Mouse (Mus musculus): ENCODE data around the gene Gtdc1. TPM values are rescaled to one million over a fixed set of nuclear protein-coding genes. Genes with fewer than 3 reads are reported as not detected.
A peak's percentile ranks its signal among the peaks of the same experiment; 100 is the strongest.

The Gtdc1 gene
- total RNA-seq (2015) (20.9 and 24.9 TPM in 2 replicates), total RNA-seq (2017) (21.1 and 23.3 TPM in 2 replicates)

DNA sequence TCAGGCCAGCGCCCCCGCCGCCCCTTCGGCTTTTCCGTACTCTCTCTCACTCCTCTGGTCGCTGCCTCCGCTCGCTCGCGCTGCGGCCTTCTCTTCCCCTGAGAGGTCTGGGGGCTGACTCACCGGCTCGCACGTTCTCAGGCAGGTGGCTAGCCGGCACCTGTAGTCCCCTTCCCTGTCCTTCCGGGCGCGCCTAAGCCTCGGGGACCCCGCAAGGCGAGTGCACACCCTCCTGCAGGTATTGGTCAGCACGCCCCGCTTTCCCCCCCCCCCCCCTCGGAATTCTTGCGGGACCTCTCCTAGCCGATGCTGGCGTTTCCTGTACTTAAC, at the start of gene Gtdc1:
Gtdc1 (minus strand) TSS at position 176 of the 330 bp plus-strand sequence.
- no peak for ATAC-seq (ENCODE audit: poor library complexity, severe bottlenecking)

DNA sequence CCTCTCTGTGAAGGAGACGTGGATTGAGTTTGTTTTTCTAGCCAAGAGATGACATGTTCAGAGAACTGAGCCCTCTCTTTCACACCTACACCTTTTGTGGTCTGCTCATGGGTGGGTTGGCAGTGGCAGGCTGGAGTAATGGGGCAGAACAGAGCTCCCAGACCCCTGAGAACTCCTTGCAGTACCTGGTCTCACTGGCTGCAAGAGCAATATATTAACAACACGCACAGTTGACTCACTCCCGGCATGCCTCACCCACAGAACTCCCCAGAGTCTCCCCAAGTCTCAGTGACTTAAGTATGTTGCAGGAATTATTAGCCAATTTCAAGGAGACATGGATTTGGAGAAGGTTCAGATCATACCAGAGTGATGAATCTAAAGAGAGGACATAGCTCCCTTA, 49.6 kb upstream of the Gtdc1 start:
- no peak for ATAC-seq (ENCODE audit: poor library complexity, severe bottlenecking)

DNA sequence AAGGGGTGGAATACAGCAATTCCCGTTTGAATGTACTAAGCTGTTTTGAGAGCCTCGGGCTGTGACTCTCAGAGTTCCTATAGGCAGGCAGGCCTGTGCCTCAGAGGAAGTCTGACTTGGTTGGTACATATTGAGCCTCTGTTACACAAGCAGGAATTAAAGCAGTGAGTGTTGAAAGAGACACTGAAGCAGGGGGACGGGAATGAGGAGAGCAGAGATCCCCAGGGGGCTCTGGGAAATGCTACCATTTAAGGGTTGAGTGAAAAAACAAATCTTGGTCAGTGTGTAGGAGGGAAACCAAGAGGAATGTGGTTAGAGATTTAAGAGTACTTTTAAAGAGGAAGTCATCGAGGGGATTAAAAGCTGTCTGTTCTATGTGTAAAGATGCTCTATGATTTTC, 49.0 kb upstream of the Gtdc1 start:
- ATAC-seq (ENCODE audit: poor library complexity, severe bottlenecking): peak; percentile 86

DNA sequence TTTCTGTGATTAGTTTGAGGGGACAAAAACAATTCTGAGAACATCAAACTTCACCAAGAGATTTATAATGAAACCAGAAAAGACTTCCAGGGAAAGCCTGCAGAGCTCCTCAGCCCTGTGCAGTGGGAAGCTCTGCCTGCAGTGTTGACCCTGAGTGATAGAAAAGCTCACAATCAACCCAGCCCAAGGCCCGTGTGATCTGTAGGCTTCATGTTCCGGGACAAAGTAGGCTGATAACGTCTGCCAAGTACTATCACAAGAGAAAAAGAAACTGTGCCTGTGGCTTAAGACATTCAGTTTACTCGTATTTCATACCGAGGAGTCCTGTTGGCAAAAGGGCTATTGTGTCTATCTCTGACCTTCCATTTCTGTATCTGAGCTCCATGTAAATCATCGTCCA, 46.4 kb upstream of the Gtdc1 start:
- no peak for ATAC-seq (ENCODE audit: poor library complexity, severe bottlenecking)

DNA sequence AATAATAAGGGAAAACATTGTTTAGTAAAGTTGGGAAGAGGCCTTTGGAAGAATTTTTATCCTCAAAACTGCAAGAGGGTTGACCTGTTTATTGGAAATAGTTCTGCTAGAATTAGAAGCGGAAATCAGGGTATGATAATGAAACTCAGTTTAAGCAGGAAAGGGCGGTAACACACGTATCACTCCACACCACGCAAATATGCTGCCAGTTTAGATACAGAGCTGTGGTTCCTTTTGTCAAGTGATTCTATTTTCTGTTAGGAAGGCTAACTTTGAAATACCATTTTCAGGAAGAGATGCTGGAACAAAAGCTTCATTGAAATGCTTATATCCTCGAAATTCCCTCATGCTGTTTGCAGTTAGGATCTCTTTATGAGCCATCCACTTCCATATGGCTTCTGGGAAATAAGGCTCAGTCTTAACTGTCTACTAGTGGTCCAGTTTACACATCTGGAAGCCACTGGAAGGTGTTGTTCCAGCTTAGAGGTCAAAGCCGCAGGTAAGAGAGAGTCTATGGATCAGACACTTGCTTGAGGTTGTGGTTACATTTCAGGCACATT, 42.7 kb upstream of the Gtdc1 start:
- ATAC-seq (ENCODE audit: poor library complexity, severe bottlenecking): no peak

DNA sequence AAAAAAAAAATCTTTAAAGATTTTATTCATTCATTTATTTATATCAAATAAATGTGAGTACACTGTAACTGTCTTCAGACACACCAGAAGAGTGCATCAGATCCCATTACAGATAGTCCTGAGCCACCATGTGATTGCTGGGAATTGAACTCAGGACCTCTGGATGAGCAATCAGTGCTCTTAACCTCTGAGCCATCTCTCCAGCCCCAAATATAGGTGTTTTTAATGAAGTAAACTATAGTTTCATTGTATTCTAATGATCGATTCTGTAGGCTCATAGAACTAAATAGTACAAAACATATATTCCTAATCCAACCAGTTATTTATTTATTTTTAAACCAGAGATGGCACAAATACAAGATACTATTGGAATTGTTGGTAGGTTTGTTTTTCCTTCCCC, 42.2 kb upstream of the Gtdc1 start:
- no peak for ATAC-seq (ENCODE audit: poor library complexity, severe bottlenecking)

DNA sequence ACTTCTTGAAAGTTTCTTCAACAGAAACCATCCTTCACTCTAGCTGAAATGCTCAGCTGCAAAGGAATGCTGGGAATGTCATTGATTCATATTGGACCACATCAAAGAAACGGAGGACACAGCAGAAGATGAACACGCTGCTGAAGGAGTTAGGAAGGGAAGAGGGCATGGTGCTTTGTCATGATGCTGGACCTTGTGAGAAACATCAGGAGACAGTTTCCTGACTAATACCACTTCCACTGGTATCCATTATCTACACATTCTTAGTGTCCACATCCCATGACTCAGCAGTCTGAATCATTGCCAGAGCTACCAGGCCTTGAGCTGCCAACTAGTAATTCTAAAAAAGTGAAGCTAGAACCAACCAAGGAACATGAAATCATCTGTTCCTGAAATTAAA, 41.8 kb upstream of the Gtdc1 start:
- no peak for ATAC-seq (ENCODE audit: poor library complexity, severe bottlenecking)

DNA sequence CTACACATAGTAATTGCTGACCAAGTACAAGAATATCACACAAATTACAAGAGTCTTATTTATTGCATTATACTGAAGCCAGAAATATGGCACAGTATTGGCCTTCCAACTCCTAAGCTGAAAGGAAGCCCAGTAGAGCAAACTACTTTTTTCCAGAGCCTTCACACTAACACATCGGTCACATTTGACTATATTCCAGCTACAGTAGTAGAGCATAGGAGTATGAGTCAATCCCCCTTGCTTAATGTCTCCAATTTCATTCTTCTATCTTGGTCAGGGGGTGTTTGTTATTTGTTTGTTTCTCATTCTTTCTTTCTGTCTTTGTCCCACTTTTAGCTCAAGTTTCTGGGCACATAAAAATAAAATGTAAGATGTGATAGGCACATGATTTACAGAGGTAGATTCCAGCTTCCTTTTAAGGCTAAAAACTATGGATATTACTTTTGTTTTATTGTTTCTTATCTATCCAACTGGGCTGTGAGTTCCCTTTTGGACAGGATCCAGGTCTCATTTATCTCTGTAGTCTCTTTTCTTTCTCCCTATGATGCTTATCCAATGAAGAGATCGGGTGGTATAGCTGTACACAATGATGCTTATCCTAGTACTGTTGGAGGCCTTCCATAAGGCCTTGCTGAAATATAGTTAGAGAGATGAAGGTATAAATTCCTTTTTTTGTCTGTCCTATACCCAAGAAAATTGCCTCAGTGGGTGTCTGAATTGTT, 38.5 kb upstream of the Gtdc1 start:
- ATAC-seq (ENCODE audit: poor library complexity, severe bottlenecking): no peak

DNA sequence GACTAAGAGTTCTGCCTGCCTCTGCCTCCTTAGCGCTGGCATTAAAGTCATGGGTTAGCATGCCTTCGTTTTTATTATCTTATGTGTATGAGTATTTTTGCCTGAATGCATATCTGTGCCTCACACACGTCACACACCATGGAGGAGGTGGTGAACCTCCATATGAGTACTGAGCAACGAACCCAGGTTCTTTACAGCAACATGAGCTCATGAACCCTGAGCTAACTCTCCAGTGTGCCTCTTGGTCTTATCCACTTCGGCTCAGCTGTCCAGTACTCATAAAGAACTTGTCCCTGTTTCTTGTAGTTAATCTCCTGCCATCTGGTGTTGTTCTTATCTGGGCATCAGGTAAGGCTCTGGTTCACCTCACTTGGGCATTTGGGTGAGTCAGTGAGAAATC, 35.2 kb upstream of the Gtdc1 start:
- no peak for ATAC-seq (ENCODE audit: poor library complexity, severe bottlenecking)

DNA sequence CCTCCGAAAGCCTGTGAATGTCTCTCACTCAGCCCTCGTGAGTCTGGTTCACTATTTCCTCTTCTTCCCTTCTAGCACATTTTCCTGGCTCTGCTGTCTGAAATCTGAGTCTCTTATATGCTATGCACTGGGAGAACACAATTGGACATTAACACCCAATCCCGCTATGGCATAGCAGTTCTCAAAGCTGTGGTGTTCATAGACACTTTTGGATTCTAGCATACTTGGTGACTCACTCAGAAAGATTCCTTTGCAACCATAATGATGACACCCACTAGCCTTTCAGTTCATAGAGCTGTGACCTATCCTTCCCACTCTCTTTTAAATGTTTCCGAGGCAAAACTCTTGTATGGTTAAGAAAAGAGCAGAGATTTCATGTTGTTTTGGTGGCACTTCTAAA, 33.7 kb upstream of the Gtdc1 start:
- no peak for ATAC-seq (ENCODE audit: poor library complexity, severe bottlenecking)

DNA sequence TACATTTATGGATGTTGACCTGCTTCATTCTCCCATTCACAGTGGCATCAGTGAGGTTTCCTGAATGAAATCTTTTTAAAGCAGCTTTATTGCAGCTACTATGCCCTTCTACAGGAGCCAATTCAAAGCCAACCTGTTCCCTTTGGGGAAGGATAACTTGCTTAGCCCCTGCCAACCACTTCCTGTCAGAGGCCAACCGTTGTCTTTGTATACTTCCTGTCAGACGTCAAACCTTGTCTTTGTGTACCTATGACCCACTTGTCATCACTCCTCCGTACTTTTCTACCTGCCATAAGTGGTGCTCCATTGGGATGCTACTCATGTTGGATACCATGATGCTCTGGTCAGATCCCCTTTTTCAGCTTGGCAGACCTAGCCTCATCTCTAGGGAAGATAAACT, 33.1 kb upstream of the Gtdc1 start:
- ATAC-seq (ENCODE audit: poor library complexity, severe bottlenecking): peak; percentile 46

DNA sequence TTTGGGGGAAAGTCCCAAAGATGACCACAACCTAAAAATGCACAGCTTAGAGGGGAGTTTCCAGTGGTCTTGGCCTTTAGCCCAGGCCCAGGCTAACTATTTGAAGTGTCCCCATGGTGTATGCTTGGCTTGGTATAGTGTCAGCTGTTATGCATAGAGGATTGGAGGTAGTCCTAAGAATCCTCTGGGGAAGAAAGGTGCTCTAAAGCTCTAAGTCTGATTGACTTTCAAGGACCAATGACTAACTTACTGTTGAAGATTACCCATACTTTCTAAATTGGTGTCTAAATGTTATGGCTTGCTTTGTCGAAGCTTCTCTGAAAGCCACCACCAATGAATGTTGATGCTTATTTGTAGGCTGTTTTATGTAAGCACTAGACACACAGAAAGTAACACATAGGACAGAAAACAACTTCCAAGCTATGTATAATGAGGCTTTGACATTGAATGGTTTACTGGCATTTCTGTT, 29.9 kb upstream of the Gtdc1 start:
- no peak for ATAC-seq (ENCODE audit: poor library complexity, severe bottlenecking)

DNA sequence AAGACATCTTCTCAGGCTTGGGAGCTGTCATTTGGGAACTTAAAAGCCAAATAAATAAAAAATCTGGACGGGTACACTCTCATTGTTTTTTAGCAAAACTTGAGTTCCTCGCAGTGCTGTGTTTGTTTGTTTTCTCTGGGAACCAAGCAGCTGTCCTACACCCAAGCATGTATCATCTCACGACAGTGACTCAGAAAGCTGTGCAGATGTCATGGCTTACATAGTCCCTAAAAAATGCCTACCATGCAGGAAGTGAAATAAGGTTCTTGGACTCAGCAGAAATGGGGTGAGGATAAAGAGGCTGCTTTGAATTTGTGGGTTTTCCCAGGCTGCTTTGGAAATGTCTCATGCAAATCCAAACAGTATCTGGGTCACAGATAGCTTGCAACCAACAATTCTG, 28.8 kb upstream of the Gtdc1 start:
- ATAC-seq (ENCODE audit: poor library complexity, severe bottlenecking): no peak

DNA sequence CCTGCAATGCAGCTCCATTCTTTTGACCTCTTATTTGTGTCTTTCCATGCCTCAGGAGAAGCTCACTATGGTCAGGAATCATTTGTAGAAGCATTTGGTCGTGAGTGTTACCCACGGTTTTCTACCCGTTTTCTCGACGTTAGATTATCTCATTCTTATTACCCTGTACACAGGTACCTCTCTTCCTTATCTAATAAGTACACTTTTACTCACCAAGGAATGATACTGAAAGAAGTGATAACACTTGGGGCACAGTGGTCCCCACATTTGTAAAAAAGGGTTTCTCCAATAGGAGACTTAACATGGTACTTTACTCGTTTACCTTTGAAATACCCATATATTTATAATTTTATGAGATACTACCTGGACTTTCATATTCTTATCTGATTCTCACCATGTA, 28.0 kb upstream of the Gtdc1 start:
- no peak for ATAC-seq (ENCODE audit: poor library complexity, severe bottlenecking)

DNA sequence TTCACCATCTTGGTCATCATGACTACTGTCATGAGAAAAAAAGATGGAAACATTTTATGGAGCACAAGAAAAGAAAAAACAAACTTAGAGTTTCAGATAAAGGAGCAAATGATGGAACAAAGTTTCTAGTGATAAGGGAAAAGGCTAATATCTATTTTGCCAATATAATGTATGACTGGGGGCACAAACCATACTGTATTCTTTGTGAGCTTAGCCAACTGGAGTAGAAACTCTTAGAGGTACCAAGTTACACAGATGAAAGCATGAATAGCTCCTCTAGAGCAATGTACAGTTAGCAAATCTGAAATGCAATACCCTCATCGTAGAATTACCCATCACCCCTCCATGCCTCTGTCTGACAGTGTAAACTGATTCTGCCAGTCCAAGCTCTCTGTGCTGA, 26.7 kb upstream of the Gtdc1 start:
- no peak for ATAC-seq (ENCODE audit: poor library complexity, severe bottlenecking)

DNA sequence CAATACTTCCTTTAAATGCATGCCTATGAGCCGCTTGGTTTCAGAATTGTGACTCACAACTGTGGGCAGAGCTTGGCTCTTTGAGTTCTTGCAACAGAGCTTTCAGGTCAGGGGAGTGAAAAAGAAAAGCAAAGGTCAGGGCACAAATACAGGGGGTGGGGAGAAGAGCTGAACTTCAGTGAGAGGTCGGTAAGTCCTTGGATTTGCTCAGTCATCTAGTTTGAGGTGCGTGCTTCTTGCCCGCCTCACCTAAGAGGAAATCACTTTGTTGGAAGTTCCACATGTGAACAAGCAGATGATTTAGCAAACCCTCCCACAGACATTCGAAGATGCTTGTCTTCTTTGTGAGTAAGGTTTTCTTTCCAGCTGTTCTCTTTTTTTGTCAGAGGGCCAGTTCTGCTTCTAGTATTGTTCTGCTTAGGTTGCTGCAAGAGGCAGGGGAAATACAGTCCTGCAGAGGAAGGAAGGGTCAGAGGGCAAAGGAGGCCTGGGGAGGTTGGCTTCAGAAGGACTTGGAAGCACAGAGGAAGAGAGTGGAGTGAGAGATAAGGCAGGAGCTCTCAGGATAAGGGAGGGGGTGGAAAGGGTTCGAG, 25.5 kb upstream of the Gtdc1 start:
- peak; percentile 82 for ATAC-seq (ENCODE audit: poor library complexity, severe bottlenecking)

DNA sequence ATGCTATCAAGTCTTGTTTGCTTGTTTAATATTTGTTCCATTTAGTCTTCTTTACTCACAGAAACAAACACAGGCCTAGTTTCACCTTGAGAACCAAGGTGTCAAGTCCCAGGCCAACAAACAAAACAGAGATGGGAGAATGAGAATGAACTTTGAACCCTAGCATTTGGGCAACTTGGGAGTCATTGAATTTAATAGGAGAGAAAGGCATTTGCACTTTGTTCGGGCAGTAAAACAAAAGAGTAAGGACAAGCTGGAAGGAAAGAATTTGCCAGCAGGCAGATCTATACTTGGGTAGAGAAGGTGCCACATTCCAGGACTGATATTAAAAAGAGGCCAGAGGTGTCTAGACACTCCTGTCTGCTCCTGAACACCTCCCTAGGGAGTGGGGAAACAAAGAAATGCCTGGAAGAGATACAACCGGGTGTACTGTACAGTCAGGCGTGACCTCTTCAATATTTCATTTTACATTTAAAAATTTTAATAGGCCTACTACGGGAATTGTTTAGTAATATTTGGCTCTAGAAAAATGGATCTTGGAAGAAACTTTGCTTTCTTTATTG, 24.3 kb upstream of the Gtdc1 start:
- no peak for ATAC-seq (ENCODE audit: poor library complexity, severe bottlenecking)

DNA sequence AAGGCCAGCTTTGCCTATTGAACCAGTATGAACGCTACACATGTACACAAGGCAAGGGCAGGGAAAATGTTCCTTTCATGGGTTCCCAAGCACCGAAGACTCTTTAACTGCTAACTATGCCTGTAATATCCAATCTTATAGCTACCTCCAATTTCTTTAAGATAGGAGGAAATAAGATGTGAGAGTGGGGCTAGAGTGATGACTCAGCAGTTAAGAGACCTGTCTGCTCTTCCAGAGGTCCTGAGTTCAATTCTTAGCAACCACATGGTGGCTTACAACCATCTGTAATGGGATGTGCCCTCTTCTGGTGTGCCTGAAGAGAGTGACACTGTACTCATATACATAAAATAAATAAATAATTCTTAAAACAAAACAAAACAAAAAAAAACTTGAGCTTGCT, 17.2 kb upstream of the Gtdc1 start:
- no peak for ATAC-seq (ENCODE audit: poor library complexity, severe bottlenecking)

DNA sequence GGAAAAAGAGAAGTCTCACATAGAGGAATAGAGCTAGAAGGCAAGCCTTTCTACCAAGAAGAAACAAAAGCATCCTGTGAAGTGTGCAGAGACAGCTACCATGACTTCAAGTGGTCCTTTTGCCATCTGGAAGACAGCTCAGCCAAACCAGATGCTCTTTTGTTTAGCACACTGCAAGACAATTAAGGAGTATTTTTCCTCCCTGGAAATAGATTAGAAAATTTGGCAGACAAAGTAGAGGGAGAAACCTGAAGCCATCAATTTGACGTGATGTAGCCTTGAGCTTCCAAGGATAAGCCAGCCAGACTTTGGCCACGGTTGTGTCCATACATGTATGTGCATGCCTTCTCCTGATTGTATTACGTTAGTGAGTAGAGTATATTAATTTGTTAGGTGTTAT, 3.5 kb upstream of the Gtdc1 start:
- ATAC-seq (ENCODE audit: poor library complexity, severe bottlenecking): no peak

DNA sequence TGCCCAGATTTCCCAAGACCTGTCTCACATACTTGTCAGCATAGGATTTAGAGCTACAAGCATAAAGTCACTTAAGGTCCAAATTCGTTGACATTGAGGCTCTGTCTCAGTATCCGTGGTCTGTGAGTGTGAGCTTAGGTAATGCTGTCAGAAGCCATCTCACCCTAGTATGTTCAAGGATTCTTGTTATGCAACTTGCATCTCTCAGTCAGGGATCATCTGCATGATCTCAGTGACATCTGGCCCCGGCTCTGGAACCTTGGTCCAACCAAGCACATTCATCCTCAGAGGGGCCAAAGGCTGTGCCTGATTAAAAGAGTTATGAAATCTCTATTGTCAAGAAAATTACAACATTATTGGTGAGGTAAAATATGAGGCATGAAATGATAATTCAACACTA, 1.2 kb upstream of the Gtdc1 start:
- no peak for ATAC-seq (ENCODE audit: poor library complexity, severe bottlenecking)

DNA sequence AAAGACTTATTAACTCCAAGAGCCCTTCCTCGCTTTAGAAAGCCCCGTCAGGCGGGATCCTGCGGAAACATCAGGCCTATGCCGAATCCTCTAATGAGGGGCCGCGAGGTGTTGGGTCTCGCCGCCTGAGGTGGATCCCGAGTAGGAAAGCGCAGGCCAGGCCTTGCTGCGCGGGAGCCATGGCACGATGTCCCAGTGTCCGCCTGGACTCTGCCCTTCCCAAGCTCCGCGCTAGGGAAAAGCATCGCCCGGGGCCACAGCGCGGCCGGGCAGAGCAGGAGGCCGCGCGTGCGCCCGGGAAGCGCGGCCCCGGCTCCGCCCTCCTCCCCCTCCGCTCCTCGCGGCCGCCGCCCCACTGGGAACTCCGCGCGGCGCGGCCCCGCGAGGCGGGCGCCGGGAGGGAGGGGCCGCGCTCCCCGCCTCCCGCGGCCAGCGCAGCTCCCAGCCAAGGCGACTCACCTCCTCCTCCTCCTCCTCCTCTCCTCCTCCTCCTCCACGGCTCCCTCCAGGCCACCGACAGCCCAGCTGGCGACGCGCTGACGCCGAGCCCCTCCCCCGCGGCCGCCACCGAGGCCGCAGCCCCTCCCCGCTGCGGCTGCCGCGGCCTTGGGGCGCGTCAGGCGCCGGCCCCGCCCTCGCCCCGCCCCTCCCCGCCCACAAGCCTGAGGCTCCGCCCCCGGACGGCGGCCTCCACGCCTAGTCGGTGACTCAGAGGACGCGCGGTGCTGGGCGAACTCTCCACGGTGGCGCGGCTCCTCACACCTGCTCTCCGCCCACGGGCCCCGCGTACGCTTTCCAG, 575 bp downstream of the Gtdc1 start:
- ATAC-seq (ENCODE audit: poor library complexity, severe bottlenecking): peak; percentile 87

Data from megakaryocyte, adult 5-6 weeks (primary cell).